Mouse (Mus musculus) CD4-positive, CD25-positive, alpha-beta regulatory T cell, adult 9 weeks (primary cell): ENCODE results near the gene Gm10340. TPM values are rescaled to one million over a fixed set of nuclear protein-coding genes. Genes with fewer than 3 reads are reported as not detected.

Source experiments
- polyA plus RNA-seq: library from polyadenylated mRNA; unstranded; fragments of 100-300 nt; shearing (Covaris generic); gene quantifications from one replicate; pipeline ENCODE4 v1.2.1, GENCODE M21; 2017

Gene Gm10340
- polyA plus RNA-seq: not detected

GRCm38 (mm10) chr14:3133697-3134096 lies at the start of gene Gm10340:
TSS of gene Gm10340 (plus strand) at chr14:3133997.

GRCm38 (mm10) chr14:3187955-3188354 lies 54.2 kb downstream of the Gm10340 start, which contains the start of gene Gm5795:
TSS of gene Gm5795 (plus strand) at chr14:3188255.

Other genes starting within 250 kb of the Gm10340 start
- gene Gm2888, start 104.0 kb upstream of the Gm10340 start, polyA plus RNA-seq: not detected
- gene Gm2897, start 84.7 kb upstream of the Gm10340 start, polyA plus RNA-seq: 1.5 TPM
- not detected for gene Gm5795, start 54.3 kb downstream of the Gm10340 start, polyA plus RNA-seq
- gene D830030K20Rik, start 74.5 kb downstream of the Gm10340 start, polyA plus RNA-seq: 21.1 TPM
- 2.0 TPM for gene Gm2956, start 198.6 kb downstream of the Gm10340 start, polyA plus RNA-seq